Mouse (Mus musculus): Measurements from ENCODE around the gene Tfeb.

Tfeb gene

DNA sequence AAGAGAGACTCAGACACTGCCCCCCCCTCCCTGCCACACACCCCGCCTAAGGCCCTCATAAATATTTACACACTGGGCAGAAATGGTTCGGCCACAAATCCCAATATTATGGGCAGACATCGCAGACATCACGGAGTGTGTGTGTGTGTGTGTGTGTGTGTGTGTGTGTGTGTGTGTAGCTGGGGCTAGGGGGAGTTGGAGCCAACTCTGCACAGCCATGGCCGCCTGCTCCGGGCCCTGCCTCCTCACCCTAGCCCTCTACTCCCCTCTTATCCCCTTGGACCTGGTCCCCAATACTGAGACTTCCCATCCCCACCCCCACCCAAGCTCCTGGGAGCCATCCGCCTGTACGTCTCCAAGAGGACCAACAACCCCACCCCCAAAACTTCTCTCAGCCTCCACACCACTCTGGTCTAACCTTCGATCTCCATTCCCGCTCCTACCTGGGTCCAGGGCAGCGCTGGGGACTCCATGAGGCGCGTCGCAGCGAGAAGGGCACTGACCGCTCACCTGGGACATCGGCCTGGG, 95.7 kb downstream of the Tfeb start:
- DNase-seq (ENCODE audit: low read depth, low spot score): no peak

DNA sequence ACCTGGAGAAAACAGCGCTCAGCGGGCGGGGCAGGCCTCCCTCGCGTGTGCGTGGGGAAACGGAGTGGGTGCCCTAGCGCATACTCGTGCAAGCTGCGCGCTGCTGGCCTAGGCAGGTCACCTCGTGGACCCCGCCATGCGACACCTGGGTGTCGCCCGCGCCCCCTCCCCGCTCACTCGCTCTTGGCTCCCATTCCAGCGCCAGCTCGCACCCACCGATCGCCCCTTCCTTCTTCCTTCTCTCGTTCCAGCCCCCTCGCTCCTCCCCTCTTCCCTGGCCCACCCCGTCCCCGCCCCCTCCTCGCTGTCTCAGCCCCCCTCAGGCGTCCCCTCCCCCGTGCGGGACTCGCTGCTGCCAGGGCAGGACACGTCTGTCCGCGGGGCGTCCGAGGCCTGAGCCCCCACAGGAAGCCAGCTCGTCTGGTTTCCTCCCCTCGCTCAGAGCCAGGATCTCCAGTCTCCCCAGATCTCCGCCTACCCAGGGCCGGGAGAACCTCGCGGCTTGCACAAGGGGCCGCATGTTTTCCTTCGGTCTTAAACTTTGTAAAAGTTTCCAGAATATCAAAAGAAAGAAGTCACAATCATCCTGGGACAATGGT, 96.3 kb downstream of the Tfeb start:
- peak; percentile 27 for DNase-seq (ENCODE audit: low read depth, low spot score)

GRCm38 (mm10) chr17:47833628-47834481, 97.0 kb downstream of the Tfeb start:
- peak; percentile 16 for DNase-seq (ENCODE audit: low read depth, low spot score)

GRCm38 (mm10) chr17:47834482-47834767, 97.6 kb downstream of the Tfeb start, which contains the start of gene Mdfi:
TSS of gene Mdfi (minus strand) at chr17:47834691.
- peak; percentile 16 for DNase-seq (ENCODE audit: low read depth, low spot score)

- no peak for DNase-seq (ENCODE audit: low read depth, low spot score)
These were observed 101.0 kb downstream of the Tfeb start for GRCm38 (mm10) chr17:47837808-47838207.

DNA sequence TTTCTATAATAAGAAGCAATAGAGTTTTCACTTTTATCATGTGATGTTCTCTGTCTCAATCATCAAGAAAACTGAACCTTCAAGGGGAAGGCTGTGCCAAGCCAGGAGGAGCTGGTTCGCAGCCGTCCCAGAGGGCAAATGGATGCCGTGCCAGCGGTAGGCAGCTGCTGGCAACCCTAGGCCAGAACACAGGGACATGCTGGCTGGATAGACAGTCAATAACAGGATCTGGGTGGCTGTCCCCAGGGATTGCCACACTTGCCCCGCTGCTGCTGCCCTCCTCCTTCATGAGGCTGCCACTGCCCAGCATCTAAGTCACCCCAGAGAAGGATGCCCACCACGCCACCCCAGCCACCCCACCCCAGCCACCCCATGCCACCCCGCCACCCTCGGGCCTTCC, 104.7 kb downstream of the Tfeb start:
- DNase-seq (ENCODE audit: low read depth, low spot score): no peak
